Mouse (Mus musculus) urinary bladder, postnatal 0 days (tissue): ENCODE measurements around the gene Efcab3. TPM values are rescaled to one million over a fixed set of nuclear protein-coding genes. Genes with fewer than 3 reads are reported as not detected.

Experiments used
- polyA plus RNA-seq: library from polyadenylated mRNA; unstranded; fragments of >200 nt; fragmentation: Nextera tagmentation; extraction: Ambion mirVana; gene quantifications from 2 replicates; pipeline ENCODE4 v1.2.1, GENCODE M21; 2015

Gene Efcab3
- polyA plus RNA-seq: not detected in 2 replicates

DNA sequence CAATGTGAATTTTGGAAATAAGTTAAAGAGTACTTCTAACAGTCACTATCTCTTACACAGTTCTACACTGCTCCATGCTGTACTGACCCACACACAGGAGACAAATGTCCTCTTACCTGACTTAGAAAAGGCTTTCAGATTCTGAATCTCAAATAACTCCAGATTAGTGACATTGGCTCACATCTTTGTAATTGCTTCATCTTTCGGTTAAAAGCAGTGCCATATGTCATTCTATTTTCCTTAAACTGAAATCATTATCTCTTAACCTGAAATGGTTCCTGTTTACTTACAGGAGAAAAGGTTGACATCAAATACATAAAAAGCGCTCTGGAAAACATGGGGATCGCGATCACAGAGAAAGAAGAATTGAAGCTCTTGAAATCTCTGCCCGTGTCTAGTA, at the start of gene Efcab3:
Gene Efcab3, plus strand, starts transcription at position 301 of the 400 bp plus-strand sequence.

DNA sequence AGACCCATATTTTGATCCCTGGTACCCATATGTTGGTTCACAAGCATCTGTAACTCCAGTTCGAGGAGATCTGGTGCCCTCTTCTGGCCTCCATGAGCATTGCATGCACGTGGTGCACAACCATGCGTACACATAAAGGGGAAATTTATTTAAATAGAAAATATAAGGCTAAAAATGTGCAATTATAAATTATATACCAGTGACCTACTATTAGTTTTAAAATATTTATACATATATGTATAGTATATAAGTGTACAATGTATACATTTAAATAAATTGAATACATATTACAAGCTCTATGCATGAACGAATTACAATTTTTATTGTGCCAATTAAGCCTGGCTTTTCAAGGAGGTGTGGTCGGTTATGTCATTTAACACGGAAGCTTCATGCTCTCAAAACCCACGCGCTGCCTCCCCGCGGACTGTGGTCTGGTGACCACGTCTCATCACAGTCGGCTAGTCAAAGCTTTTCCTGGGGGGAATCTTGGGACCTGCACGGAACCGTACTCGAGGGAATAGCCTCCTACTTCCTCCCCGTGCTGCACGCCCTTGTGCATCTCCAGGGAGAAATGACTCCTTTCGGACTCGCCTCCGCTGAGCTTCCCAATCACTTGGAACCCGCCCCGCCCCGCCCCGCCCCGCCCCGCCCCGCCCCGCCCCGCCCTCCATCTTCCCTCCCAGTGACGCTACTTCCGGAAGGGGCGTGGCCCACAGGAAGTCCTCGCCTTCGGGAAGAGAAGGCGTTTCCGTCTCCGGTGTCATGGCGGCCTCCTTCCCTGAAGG, 62.5 kb downstream of the Efcab3 start, which contains the start of gene Mettl2:
Gene Mettl2, plus strand, starts transcription at position 691 of the 785 bp plus-strand sequence.

DNA sequence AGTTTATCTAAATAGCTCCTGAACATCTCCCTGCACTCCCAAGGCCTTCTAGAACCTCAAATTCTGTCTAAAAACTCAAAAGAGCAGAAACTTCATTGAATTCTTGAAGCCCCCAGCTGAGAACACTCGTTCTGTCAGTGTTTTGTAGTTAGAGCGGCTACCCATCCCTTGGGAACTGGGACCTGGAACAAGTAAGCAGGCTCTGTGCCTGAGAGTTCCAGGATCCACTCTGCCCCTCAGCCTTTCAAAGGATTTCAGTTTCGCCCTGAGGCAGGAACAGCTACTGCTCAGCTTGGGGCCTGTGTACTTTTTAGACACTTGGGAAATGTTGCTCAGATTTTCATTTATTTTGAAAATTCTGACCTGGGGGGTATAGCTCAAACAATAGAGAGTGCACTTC, 83.2 kb downstream of the Efcab3 start, which contains the start of gene Gm10842:
Gene Gm10842, plus strand, starts transcription at position 301 of the 400 bp plus-strand sequence.

Other genes starting within 250 kb of the Efcab3 start
- 21.0 and 23.3 TPM in 2 replicates for gene Mettl2, start 62.8 kb downstream of the Efcab3 start, polyA plus RNA-seq
- not detected in 2 replicates for gene Gm10842, start 83.3 kb downstream of the Efcab3 start, polyA plus RNA-seq
- gene Tlk2, start 115.2 kb downstream of the Efcab3 start, polyA plus RNA-seq: 12.9 and 13.7 TPM in 2 replicates
- 4.8 and 4.9 TPM in 2 replicates for gene Mrc2, start 229.1 kb downstream of the Efcab3 start, polyA plus RNA-seq